Mouse (Mus musculus): Measurements from ENCODE around the gene Fam155a.
"Not testable (repeated sequence)": the region's sequence is repeated elsewhere in the genome, so short reads cannot be mapped to it uniquely, and the experiment has no call there.

Fam155a gene

DNA sequence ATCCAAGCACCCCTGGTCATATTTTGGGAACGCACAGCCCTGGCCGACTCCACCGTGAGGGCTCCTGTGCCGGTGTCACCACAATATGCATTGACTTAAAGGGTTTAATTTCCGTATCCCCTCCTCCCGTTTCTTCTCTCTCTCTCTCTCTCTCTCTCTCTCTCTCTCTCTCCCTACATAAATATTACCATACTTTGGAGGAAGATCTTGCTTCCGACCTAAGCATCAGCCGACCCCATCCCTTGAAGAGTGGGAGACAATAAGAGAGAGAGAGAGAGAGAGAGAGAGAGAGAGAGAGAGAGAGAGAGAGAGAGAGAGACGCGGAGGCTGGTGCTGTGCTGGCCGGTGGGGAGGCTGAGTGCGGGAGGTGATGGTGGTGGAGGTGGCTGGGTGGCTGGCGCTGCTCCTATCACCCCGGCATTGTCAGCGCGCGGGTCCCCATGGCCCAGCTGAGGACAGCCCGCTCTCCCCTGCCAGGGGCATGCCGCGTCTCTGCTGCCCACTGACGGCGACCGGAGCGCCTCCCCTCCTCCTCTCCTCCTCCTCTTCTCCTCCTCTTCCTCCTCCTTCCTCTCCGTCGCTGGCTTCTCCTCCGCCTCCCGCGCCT, at the start of gene Fam155a:
Gene Fam155a (minus strand): TSS at position 163 of the 607 bp plus-strand sequence.
- DNase-seq (ENCODE audit: low spot score): no peak

DNA sequence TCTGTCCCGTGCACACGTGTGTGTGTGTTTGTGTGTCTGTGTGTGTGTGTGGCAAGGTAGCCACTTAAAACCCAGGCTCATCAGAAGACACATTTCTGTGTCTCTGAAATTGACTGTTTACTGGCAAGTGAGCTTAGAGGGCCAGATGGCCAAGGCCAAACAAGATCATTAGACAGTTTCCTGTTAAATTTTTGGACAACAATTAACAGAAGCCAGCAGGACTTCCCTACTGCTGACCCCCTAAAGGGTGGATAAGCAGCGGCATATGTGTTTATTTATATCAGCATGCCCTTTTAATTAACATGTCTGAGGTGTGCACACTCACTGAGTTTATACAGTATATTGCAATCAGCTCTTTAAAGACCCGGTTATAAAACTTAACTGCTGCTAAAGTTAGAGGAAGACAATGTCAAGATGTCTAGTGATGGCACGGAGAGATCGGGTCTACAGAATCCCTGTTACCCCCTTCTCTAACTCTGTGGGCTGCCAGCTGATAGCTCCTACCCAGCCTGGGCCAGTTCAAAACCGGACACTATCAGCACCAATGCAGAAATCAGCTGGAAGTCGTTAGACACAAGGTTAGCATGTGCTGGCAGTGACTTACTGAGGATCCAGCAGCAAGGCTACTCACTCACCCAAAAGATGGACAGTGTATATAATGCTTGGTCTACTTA, 42.4 kb upstream of the Fam155a start:
- no peak for DNase-seq (ENCODE audit: low spot score)

DNA sequence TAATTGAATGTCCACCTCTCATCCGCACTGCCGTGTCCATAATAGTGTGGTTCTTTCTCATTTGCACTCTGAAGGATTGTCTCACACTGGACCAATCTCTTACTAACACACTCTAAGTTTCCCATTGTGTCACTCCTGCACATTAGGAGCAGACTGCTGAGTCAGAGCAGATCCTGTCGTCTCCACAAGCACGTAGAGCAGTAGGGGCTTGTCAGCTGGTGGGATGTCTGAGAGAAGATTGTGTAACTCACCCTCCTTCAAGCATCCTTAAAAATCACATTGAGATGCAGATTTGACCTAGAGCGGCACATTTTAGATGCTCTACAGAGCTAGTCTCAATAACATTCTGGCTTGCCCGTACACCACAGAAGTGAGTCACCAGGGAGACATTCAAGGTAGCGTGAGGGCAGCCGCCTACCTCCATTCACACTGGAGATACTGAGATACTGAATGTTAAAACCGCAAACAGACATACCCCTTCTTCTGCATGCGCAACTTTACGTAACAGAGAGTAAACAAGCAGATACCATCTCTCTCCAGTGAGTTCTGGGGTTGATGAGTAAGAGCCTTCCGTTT, 40.1 kb upstream of the Fam155a start:
- DNase-seq (ENCODE audit: low spot score): no peak

DNA sequence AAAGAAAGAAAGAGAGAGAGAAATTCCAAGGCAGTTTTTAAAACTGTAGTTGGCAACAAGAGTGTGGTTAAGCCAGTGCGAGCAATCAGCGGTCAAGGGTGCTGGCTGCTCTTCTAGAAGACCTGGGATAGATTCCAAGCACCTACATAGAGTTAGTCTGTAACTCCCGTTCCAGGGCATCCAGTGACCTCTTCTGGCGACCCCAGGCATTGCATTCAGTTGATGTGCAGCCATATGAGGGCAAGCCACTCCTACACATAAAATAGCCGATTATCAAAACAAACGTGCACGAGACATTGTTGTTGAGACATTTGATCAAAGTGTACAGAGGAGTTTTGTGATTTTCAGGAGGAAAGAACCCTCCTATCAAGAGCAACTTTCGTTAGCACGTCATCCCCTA, 37.6 kb upstream of the Fam155a start:
- no peak for DNase-seq (ENCODE audit: low spot score)

DNA sequence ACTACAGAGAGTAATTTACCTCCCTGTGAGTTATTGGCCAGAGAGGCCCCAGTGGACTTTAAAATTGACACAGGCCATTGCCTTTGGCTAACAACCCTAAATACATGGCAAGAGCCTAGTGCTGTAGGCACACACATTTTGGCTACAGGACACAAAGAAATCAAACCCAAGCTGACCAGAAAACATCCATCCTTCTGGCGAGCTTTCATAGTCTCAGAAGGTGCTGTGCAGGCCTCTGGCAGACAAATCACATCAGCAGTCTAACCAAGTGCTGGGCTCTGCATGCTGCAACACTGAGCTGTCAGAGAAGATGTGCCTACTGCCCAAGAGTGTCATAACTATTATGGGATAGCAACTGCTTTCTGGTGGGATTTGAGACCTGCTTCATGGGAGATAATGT, 34.7 kb upstream of the Fam155a start:
- DNase-seq (ENCODE audit: low spot score): no peak

DNA sequence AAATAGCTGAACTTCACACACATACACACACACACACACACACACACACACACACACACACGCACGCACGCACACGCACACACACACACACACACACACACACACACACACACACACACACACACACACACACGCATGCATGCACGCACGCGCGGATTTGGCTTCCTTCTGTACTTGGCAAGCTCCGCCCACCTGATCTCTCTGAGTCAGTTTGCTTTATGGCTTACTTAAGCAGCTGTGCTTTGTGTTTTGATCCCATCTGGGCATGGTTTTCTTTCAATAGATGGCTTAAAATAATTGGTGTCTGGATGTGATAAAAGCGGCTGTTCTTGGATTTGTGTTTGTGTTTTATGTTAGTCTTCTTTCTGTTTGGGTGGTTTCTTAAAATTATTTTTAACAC, 29.4 kb upstream of the Fam155a start:
- DNase-seq (ENCODE audit: low spot score): not testable (repeated sequence)

DNA sequence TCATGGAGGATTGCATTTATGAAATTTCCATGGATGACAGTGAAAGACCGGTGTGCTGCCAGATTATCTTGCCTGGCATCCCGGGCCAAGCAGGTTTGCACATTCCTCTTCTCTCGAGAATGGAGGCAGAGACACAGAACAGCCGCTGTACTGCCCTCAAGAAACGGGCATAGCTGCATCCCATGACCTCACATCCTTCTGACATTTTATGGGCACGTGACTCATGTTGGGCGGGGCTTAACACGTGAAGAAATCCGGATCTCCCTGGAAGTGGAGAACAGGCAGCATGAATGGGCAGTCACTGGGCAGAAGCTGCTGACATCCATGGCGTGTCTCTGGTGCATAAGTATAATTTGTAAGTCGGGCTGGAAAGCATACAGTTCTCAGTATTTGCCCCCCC, 29.0 kb upstream of the Fam155a start:
- DNase-seq (ENCODE audit: low spot score): no peak

DNA sequence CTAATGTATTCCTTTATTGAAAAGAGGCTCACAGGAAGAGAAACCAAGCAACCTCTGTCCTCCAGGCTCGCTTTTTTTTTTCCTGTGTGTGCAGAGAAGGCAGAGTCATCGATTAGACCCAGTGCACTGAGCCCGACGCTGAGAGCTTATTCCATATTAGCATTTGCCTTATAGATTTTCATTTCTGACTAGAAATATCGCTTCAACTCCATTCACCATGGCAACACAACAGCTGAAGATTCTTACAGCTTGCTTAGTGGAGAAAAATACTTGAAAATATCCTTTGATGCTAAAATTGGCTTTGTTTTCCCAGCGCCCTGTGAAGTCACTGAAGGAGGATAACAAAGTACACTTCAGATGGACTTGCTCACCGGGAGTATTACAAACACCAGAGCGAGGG, 26.6 kb upstream of the Fam155a start:
- no peak for DNase-seq (ENCODE audit: low spot score)

DNA sequence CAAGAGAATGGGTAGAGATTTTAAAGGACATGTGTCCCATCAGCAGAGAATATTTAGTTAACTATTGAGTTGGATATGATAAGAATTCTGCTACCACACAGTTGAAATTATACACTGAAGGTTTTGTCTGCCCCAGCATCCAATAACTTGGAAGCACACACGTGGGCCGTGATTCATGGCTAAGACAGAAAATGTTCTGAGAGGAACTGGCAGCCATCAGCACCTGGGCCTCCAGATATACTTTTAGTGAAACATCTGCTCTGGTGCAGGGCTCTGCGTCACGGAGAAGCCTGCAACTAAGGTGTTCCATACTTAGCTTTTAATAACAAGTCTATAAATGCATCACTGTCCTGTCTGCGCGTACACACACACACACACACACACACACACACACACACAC, 24.8 kb upstream of the Fam155a start:
- no peak for DNase-seq (ENCODE audit: low spot score)

DNA sequence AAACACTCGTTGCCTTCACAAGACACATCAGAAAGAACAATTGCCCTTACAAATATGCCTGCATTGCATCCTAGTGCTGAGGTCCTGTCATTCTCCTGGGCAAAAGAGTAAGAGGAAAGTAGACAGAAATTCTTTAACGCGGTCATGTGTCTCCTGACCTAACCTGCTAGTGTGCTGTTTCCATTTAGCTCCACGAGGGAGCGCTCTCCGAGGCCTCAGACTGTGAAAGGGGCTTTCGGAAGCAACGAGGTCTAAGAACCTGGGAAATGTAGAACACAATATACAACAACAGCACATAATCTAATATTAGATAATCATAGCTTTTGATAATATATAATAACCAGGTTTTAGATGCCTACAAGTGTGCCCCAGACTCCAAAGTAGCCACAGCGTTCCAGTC, 22.4 kb upstream of the Fam155a start:
- no peak for DNase-seq (ENCODE audit: low spot score)

DNA sequence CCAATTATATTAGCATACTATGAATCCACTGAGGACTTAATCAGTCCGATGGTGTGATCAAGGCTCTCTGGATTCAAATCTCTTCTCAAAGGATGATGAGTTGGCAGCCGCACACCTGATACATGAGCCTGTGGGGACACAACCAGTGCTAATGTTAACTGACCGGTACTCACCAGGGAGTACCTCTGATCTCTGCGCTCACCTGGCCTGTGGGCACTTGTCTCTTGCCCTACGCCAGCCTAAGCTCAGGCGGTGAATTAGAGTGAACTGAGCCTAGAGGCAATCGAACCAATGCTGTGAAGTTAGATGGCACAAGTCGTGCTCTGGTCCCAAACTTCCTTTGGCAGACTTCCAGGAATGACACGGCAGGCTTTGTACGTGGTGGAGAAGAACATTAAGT, 9.4 kb upstream of the Fam155a start:
- DNase-seq (ENCODE audit: low spot score): no peak

DNA sequence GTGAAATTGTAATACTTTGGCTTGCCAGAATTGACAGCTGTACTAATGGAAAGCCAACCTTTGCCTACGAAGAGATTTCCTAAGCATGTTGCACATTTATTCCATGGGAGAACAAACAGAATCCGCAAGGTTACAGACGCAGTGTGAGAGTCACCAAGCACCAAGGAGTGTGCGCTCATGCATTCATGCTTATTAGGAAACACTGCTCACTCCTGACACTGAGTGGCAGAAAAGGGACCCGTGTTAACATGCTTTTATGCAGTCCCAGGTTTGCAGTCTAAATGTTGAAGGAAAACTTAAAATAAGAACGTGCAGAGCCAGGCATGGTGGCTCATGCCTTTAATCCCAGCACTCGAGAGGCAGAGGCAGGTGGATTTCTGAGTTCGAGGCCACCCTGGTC, 7.2 kb upstream of the Fam155a start:
- DNase-seq (ENCODE audit: low spot score): no peak

DNA sequence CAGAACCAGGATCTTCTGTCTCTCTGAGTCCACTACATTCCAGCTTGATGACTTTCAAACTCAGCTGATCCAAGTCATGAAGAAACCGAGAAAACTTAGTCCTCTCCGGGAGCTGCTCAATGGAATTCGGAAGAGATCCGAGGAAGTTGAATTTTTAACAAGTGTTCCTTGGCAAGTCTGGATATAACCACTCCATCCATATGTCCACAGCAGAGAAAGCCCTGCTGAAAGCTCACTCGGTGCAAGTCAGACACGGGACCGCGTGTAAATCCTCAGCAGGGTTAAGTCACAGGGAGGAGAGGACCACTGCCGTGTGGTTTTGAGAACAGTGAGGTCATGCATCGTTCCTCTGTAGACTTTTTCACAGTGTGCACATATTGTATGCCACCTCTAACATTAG, 5.9 kb upstream of the Fam155a start:
- no peak for DNase-seq (ENCODE audit: low spot score)

DNA sequence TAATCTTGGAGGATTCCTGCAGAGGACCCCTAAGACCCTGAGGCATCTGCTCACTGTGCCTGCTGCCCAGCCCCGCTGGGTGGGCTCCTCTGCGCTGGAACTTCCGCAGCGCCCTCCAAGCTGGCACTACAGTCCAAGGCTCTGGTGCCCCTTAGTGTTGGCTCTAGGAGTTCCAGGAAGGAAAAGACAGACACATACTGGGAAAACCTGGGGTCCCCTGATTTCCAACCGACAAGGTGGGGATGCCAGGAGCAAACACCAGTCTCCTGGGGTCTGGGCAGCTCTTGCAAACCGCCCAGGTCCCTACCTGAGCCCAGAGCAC, 1.5 kb upstream of the Fam155a start:
- no peak for DNase-seq (ENCODE audit: low spot score)

DNA sequence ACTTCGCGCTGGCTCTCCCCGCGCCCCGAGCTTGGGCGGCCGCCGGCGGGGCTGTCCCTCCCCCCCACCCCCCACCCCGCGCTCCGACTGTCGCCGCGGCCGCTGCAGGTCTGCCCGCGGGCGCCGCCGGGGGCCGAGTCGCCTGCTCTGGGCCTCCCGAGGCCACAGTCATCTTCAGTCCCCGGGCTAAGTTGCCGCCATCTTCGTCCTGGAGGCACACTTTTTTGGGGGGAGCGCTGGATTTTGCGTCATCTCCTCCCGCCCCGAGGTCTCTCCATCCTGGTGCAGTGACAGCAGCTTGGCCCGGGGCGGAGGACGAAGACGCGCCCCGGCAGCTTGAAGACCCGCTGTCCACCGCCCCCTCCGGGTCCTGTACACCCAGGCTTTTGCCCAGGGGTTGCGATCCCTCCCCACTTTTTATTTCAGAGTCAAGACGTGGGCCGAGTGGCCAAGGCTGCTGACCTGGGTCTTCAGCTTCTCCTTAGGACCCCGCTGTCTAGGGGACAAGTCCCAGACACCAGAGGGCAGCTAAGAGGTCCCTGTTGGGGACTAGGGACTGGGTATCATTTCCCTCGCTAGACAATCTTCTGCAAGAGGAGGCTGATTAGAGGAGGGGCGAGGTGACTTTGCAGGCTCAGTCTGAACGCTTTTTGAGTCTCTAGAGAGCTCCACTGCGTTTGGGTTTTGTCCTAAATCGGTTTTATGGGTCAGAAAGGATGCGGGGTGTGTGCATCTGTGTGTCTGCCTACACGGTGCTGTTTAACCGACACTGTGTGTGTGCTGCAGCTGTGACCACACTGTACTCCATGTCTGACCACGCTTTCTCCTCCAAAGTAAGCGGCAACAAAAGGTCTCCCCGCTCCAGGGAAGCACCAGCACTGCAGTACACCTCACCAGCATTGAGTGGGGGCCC, 901 bp upstream of the Fam155a start:
- DNase-seq (ENCODE audit: low spot score): no peak

DNA sequence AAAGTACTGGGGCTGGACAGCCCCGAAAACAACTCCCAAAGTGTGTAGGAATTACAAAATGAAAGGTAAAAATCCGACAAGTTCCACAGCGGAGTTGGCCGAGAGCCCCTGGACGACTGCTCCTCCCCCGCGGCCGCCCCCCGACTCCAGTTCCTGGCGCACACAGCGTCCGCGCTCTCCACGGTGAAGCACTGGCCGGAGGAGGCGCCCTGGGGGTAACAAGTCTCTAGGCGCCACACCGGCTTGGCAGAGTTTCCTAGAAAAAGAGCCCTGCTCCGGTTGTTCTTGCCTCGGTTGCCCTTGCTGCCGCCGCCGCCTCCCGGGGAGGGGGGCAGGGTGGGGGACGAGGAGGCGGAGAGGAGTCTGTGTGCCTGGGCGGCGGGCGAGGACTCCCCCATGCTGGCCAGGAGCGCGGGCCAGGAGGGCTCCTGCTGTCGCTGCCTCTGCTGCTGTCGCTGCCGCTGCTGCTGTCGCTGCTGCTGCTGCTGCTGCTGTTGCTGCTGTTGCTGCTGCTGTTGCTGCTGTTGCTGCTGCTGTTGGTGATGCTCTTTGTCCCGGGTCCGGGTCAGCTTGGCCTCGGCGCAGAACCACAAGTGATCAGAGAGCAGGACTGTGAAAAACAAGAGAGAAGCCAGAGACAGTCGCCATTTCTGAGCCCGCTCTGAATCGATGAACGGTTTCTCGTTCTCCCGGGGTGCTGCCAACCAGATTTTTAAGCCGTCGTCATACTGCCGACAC, 531 bp downstream of the Fam155a start:
- DNase-seq (ENCODE audit: low spot score): no peak

DNA sequence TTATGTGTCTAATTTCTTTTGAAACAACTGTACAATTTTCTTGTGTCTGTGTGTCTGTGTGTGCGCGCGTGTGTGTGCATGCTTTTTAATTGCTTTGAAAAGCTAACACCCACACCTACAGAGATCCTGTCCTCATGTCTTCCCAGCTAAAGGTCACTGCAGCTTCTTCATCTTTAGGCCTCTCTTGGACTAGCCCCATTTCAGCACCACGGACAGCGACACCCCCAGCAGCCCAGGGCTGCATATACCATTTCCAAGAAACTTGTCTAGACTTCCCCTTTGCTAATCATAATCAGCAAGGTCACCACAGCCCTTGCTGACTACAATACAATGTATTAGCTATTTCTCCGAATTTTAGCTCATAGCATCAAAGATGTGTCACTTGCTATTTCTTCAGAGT, 1.9 kb downstream of the Fam155a start:
- peak; percentile 44 for DNase-seq (ENCODE audit: low spot score)

DNA sequence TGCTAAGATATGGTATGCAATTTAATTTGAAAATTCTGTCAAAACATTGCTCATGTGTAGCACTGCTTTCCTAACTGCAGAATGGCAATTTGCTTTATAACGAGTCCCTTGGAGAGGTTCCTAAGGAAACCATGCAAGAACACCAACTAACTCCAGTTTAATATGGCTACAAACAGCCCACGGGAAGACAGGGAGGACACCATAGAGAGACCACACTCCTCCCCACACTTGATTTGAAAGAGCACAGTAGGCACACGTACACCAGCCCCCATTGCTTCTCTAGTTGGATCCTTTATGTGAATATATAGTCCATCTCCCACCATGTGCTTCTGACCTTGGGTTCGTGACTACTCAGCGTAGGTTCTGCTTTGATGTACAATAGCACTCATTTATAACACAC, 35.8 kb downstream of the Fam155a start:
- DNase-seq (ENCODE audit: low spot score): no peak

DNA sequence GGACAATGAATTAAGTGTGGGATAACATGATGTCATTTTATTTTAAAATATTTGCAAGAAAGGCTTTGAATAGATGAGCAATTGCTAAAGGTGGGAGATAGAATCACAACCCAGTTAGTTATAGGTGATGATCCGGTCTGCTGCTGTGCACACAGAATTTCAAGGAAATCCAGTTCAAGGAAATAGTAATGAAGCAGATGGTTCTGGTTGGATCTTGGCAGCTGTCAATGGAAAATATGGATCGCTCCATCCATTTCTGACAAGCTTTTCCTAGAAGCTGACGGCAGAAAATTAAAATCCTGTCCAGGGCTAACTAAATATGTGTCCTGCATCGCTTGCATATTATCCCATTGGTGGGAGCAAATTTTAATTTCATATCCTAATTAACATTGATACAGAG, 61.2 kb downstream of the Fam155a start:
- DNase-seq (ENCODE audit: low spot score): no peak

DNA sequence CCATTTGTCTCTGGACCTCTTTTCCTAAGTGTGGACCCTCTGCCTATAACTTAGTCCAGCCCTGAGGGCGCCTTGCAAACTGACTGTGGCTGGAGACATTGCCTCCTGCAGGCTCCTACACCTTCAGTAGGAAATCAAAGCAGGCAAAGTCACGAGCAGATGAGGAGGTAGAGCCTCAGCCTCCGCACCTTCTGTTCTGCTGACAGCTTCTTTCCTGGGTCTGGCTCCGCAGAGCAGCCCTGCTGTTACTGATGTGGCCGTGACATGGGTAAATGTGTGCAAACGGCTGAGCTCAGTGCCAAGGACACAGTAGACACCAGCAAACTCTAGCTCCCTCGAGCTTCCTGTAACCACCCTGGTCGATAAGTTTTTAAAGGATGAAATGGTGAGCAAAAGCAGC, 63.5 kb downstream of the Fam155a start:
- DNase-seq (ENCODE audit: low spot score): no peak

DNA sequence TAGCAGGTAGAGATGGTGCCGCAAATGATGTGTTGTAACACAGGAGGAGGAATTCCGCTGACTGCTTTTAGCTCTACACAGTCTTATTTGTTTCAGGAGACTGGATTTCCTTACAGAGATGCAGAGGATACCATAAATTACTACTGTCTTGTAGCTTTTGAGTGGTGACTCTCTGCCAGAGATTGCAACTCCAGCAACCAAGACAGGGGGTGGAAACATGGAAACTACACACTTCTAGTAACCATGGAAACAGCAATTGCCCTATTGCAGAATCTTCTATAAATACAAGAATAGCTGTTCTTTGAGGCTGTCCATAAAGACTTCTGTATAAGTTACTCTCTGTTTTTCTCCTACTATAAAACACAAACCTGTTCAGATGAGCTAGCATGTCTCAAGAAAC, 76.2 kb downstream of the Fam155a start:
- DNase-seq (ENCODE audit: low spot score): no peak

DNA sequence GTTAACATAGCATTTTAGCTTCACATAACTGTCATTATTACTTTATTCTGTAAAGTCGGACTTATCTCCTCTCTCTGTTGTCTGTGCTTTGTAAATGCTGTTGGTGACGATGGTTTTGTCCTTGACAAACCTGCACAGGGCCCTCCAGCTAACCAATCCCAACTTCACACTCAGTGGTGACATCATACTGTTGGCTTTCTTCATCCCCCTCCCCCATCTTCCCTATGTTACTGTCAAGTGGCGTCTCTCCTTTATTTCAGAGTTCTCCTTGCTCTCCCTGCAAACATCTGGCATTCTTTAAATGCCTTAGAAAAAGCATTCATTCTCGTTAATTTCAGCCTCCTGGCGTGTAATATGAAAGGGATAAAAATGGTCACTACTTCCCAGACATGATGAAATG, 78.6 kb downstream of the Fam155a start:
- no peak for DNase-seq (ENCODE audit: low spot score)
